Mouse (Mus musculus): ENCODE data around the gene Crtac1. TPM values are rescaled to one million over a fixed set of nuclear protein-coding genes. Genes with fewer than 3 reads are reported as not detected.

Gene Crtac1
- not detected for polyA plus RNA-seq (2014; fragmentation: Illumina TruSeq; extraction: RNeasy Lipid Tissue Mini Kit (QIAGEN cat#74804); ENCODE audit: low read depth, low replicate concordance)

GRCm38 (mm10) chr19:42431485-42432190 is at the start of gene Crtac1:
TSS of gene Crtac1 (minus strand) at chr19:42431783.

GRCm38 (mm10) chr19:42247519-42247918 is 184.1 kb downstream of the Crtac1 start, which contains the start of gene Golga7b:
TSS of gene Golga7b (plus strand) at chr19:42247574.

Other genes with a start within 250 kb of the Crtac1 start
- gene Sfrp5, start 229.5 kb downstream of the Crtac1 start, polyA plus RNA-seq (2014; fragmentation: Illumina TruSeq; extraction: RNeasy Lipid Tissue Mini Kit (QIAGEN cat#74804); ENCODE audit: low read depth, low replicate concordance), result 10.9 TPM
- gene Golga7b, start 184.2 kb downstream of the Crtac1 start, polyA plus RNA-seq (2014; fragmentation: Illumina TruSeq; extraction: RNeasy Lipid Tissue Mini Kit (QIAGEN cat#74804); ENCODE audit: low read depth, low replicate concordance), result 0.45 TPM
- 12.6 TPM for gene R3hcc1l, start 87.0 kb upstream of the Crtac1 start, polyA plus RNA-seq (2014; fragmentation: Illumina TruSeq; extraction: RNeasy Lipid Tissue Mini Kit (QIAGEN cat#74804); ENCODE audit: low read depth, low replicate concordance)
- 0.71 TPM for gene Loxl4, start 181.0 kb upstream of the Crtac1 start, polyA plus RNA-seq (2014; fragmentation: Illumina TruSeq; extraction: RNeasy Lipid Tissue Mini Kit (QIAGEN cat#74804); ENCODE audit: low read depth, low replicate concordance)